Mouse (Mus musculus) forebrain, embryonic 15.5 days (tissue): ENCODE data around the gene Dcst1. TPM values are rescaled to one million over a fixed set of nuclear protein-coding genes. Genes with fewer than 3 reads are reported as not detected.

ENCODE experiments used
- polyA plus RNA-seq: library from polyadenylated mRNA; unstranded; fragments of >200 nt; fragmentation: Nextera tagmentation; extraction: Ambion mirVana; gene quantifications from 2 replicates; pipeline ENCODE4 v1.2.1, GENCODE M21; 2015

The Dcst1 gene
- polyA plus RNA-seq, 1 experiment from 2014 or later, result 0.51 TPM

Other genes starting within 250 kb of the Dcst1 start
- 0.06 and 0.10 TPM in 2 replicates for gene Pklr, start 229.1 kb downstream of the Dcst1 start, polyA plus RNA-seq
- 30.1 and 34.3 TPM in 2 replicates for gene Hcn3, start 205.1 kb downstream of the Dcst1 start, polyA plus RNA-seq
- 26.5 and 26.9 TPM in 2 replicates for gene Clk2, start 200.5 kb downstream of the Dcst1 start, polyA plus RNA-seq
- 116 and 120 TPM in 2 replicates for gene Scamp3, start 187.8 kb downstream of the Dcst1 start, polyA plus RNA-seq
- gene Fam189b, start 182.1 kb downstream of the Dcst1 start, polyA plus RNA-seq, result 22.3 and 24.6 TPM in 2 replicates
- 39.2 and 42.7 TPM in 2 replicates for gene Gba, start 162.3 kb downstream of the Dcst1 start, polyA plus RNA-seq
- gene Thbs3, start 150.1 kb downstream of the Dcst1 start, polyA plus RNA-seq, result 67.0 and 68.3 TPM in 2 replicates
- gene Mtx1, start 138.2 kb downstream of the Dcst1 start, polyA plus RNA-seq, result 172 and 175 TPM in 2 replicates
- gene Muc1, start 136.2 kb downstream of the Dcst1 start, polyA plus RNA-seq, result 1.1 and 1.8 TPM in 2 replicates
- 192 and 205 TPM in 2 replicates for gene Krtcap2, start 119.3 kb downstream of the Dcst1 start, polyA plus RNA-seq
- 57.7 and 58.7 TPM in 2 replicates for gene Trim46, start 118.9 kb downstream of the Dcst1 start, polyA plus RNA-seq
- 76.5 and 89.6 TPM in 2 replicates for gene Dpm3, start 105.9 kb downstream of the Dcst1 start, polyA plus RNA-seq
- 35.4 and 40.6 TPM in 2 replicates for gene Slc50a1, start 94.7 kb downstream of the Dcst1 start, polyA plus RNA-seq
- 9.2 and 9.9 TPM in 2 replicates for gene Efna1, start 84.1 kb downstream of the Dcst1 start, polyA plus RNA-seq
- 41.0 and 42.5 TPM in 2 replicates for gene Efna3, start 42.3 kb downstream of the Dcst1 start, polyA plus RNA-seq
- gene Efna4, start 27.2 kb downstream of the Dcst1 start, polyA plus RNA-seq, result 14.4 and 15.7 TPM in 2 replicates
- 32.9 and 34.0 TPM in 2 replicates for gene Adam15, start 15.3 kb downstream of the Dcst1 start, polyA plus RNA-seq
- 0.11 and 0.13 TPM in 2 replicates for gene Dcst2, start 3.3 kb downstream of the Dcst1 start, polyA plus RNA-seq
- gene Zbtb7b, start 29.5 kb upstream of the Dcst1 start, polyA plus RNA-seq, result 0.37 and 0.52 TPM in 2 replicates
- gene Lenep, start 37.5 kb upstream of the Dcst1 start, polyA plus RNA-seq, result 0.64 and 0.82 TPM in 2 replicates
- 42.0 and 42.3 TPM in 2 replicates for gene Flad1, start 46.6 kb upstream of the Dcst1 start, polyA plus RNA-seq
- gene Cks1b, start 53.1 kb upstream of the Dcst1 start, polyA plus RNA-seq, result 165 and 196 TPM in 2 replicates
- 14.3 and 15.8 TPM in 2 replicates for gene Shc1, start 53.2 kb upstream of the Dcst1 start, polyA plus RNA-seq
- 39.4 and 41.5 TPM in 2 replicates for gene Pygo2, start 65.0 kb upstream of the Dcst1 start, polyA plus RNA-seq
- gene Pbxip1, start 71.5 kb upstream of the Dcst1 start, polyA plus RNA-seq, result 12.1 and 15.1 TPM in 2 replicates
- 80.2 and 80.9 TPM in 2 replicates for gene Pmvk, start 89.3 kb upstream of the Dcst1 start, polyA plus RNA-seq
- gene Kcnn3, start 154.9 kb upstream of the Dcst1 start, polyA plus RNA-seq, result 9.0 and 10.4 TPM in 2 replicates